Mouse (Mus musculus) small intestine, adult 2 months (tissue): ENCODE data around the gene Csrnp3.

ENCODE experiments used
- CTCF ChIP-seq: fragments of 200-500 bp; IDR thresholded peaks from 2 replicates; pipeline ENCODE4 v1.5.1; 2012; ENCODE audit warnings: low read depth, mild to moderate bottlenecking, control low read depth, inconsistent platforms, low read length, moderate library complexity, mixed read lengths; ENCODE audit not compliant: insufficient replicate concordance, insufficient read length; ENCODE audit errors: extremely low read depth
- POLR2A ChIP-seq: fragments of 200-500 bp; IDR thresholded peaks from 2 replicates; pipeline ENCODE4 v1.6.1; 2012; ENCODE audit warnings: low read depth, mild to moderate bottlenecking, control low read depth, inconsistent platforms, low read length, moderate library complexity

- TF ChIP-seq POLR2A, result no peak
- no peak for TF ChIP-seq CTCF
Measured at GRCm38 (mm10) chr2:66040611-66041010, 195.0 kb downstream of the Csrnp3 start.
